ENCODE assay signal across 8 mouse cellular contexts in genomic region chr7:118855171-118855876, GRCm38 (mm10). TPM values are rescaled to one million over a fixed set of nuclear protein-coding genes. Genes with fewer than 3 reads are reported as not detected.
DNase-seq lines count a peak whose midpoint lies in the region; ATAC-seq lines count a peak whose summit lies in the region.

Gene Iqck, plus strand, starts transcription at chr7:118855752.

- peak within 1 kb of the TSS; percentile 83 for H3K4me2 ChIP-seq in heart, embryonic 14.5 days (ENCODE audit: low read length)
- peak within 1 kb of the TSS; percentile 80 for H3K4me2 ChIP-seq in liver, embryonic 13.5 days
- H3K4me2 ChIP-seq in stomach, embryonic 16.5 days (ENCODE audit: low read depth, low read length), result peak within 1 kb of the TSS; percentile 61

- no peaks in the 10 kb centered on the region for H3K27me3 ChIP-seq in heart, embryonic 14.5 days (ENCODE audit: control insufficient read depth, insufficient read depth, low read length)
- H3K27me3 ChIP-seq in liver, embryonic 13.5 days, result no peaks in the 10 kb centered on the region
- no peaks in the 10 kb centered on the region for H3K27me3 ChIP-seq in stomach, embryonic 16.5 days (ENCODE audit: control insufficient read depth, insufficient read depth, low read length)

- under 1% methylated on average over 56 of the region's 57 CpGs for WGBS in heart, embryonic 14.5 days
- under 1% methylated on average over 57 of the region's 57 CpGs for WGBS in liver, embryonic 13.5 days (ENCODE audit: insufficient replicate concordance)
- under 1% methylated on average over 57 of the region's 57 CpGs for WGBS in stomach, embryonic 16.5 days

- peak within 1 kb of the TSS; percentile 74 for H3K9ac ChIP-seq in heart, embryonic 14.5 days (ENCODE audit: low read length)
- H3K9ac ChIP-seq in liver, embryonic 13.5 days, result peak within 1 kb of the TSS; percentile 81
- H3K9ac ChIP-seq in stomach, embryonic 16.5 days (ENCODE audit: low read length), result peak within 1 kb of the TSS; percentile 83

- peak; percentile 92 for ATAC-seq in erythroid progenitor cell, adult 5-6 weeks (replicated peaks; ENCODE audit: low FRiP score, poor library complexity, severe bottlenecking)
- ATAC-seq in heart, embryonic 14.5 days (ENCODE audit: insufficient number of reproducible peaks, insufficient read depth, low FRiP score, low read depth), result peak; percentile 83
- ATAC-seq in liver, embryonic 13.5 days (ENCODE audit: low read depth), result peak; percentile 96
- peak; percentile 93 for ATAC-seq in stomach, embryonic 16.5 days (ENCODE audit: insufficient read depth, low FRiP score)

- peak within 1 kb of the TSS; percentile 25 to 71; a peak in 3 of 4 replicates for H3K27ac ChIP-seq in heart, embryonic 14.5 days (replicated peaks in 1 of 2; ENCODE audit: control insufficient read depth in 1 of 2, insufficient read depth in 1 of 2, low read depth in 2 of 2, low read length in 2 of 2)
- H3K27ac ChIP-seq in liver, embryonic 13.5 days, result peak within 1 kb of the TSS; percentile 31
- H3K27ac ChIP-seq in stomach, embryonic 16.5 days (ENCODE audit: low read length), result peak within 1 kb of the TSS; percentile 76

- H3K4me1 ChIP-seq in heart, embryonic 14.5 days (ENCODE audit: control insufficient read depth in 2 of 2, insufficient read depth in 2 of 2, low read length in 2 of 2), result peaks cover 10 to 25% of the 10 kb centered on the region in 2 experiments
- peaks cover 35% of the 10 kb centered on the region for H3K4me1 ChIP-seq in liver, embryonic 13.5 days (replicated peaks)
- H3K4me1 ChIP-seq in stomach, embryonic 16.5 days (ENCODE audit: control insufficient read depth, insufficient read depth, low read length), result peaks cover 22% of the 10 kb centered on the region; the same call in 1 of the 2 replicates

- peaks cover 35% of the 10 kb centered on the region for H3K36me3 ChIP-seq in heart, embryonic 14.5 days (ENCODE audit: control insufficient read depth, insufficient read depth, low read length)
- H3K36me3 ChIP-seq in liver, embryonic 13.5 days, result peaks cover 27% of the 10 kb centered on the region
- peaks cover 17% of the 10 kb centered on the region; the same call in 1 of the 2 replicates for H3K36me3 ChIP-seq in stomach, embryonic 16.5 days (ENCODE audit: control insufficient read depth, insufficient read depth, low read length)

- H3K4me3 ChIP-seq in heart, embryonic 14.5 days (ENCODE audit: control insufficient read depth in 1 of 2, insufficient read depth in 1 of 2, low read depth in 1 of 2, low read length in 2 of 2), result peak within 1 kb of the TSS; percentile 73 to 83
- H3K4me3 ChIP-seq in liver, embryonic 13.5 days (replicated peaks), result peak within 1 kb of the TSS; percentile 81
- H3K4me3 ChIP-seq in stomach, embryonic 16.5 days (replicated peaks; ENCODE audit: low read length), result peak within 1 kb of the TSS; percentile 91

- no peaks in the 10 kb centered on the region for H3K9me3 ChIP-seq in heart, embryonic 14.5 days (ENCODE audit: control insufficient read depth, low read length)
- H3K9me3 ChIP-seq in liver, embryonic 13.5 days (replicated peaks), result no peaks in the 10 kb centered on the region
- H3K9me3 ChIP-seq in stomach, embryonic 16.5 days (replicated peaks; ENCODE audit: control insufficient read depth, low read length), result no peaks in the 10 kb centered on the region

- DNase-seq in CD4-positive helper T cell, adult 2 months (ENCODE audit: low read depth, low spot score), result peak; percentile 92
- peak; percentile 82 for DNase-seq in brain, embryonic 18.5 days (ENCODE audit: low read depth, low spot score)
- DNase-seq in kidney, postnatal 14 days, result peak; percentile 93
- peak; percentile 83 for DNase-seq in liver, embryonic 13.5 days
- DNase-seq in neural tube, embryonic 10.5 days (ENCODE audit: extremely low spot score, low spot score), result peak; percentile 93

RNA-seq across cellular contexts. Expression of gene Iqck, which starts in this region (rescaled TPM):
- not detected in 2 replicates for total RNA-seq in erythroid progenitor cell, adult 5-6 weeks (2015; ENCODE audit: low replicate concordance)
- not detected in 2 replicates for total RNA-seq in erythroid progenitor cell, adult 5-6 weeks (2017; ENCODE audit: low replicate concordance)
- polyA plus RNA-seq in heart, embryonic 14.5 days (2014; fragmentation: Nextera tagmentation; extraction: Ambion mirVana), result 0.93 and 1.1 TPM in 2 replicates
- 0.18 and 0.43 TPM in 2 replicates for polyA plus RNA-seq in liver, embryonic 13.5 days (2015; fragmentation: Nextera tagmentation; extraction: Ambion mirVana)
- polyA plus RNA-seq in stomach, embryonic 16.5 days (2015; fragmentation: Nextera tagmentation; extraction: Ambion mirVana), result 1.4 and 2.0 TPM in 2 replicates

Comparison
In these comparisons a context has a peak if more than half of its experiments do, and no peak if none do; other contexts are left out.
1. Peak in every context shown above with its lines: DNase-seq, ATAC-seq, H3K4me3 ChIP-seq and H3K27ac ChIP-seq.
2. Peak in ATAC-seq in erythroid progenitor cell, adult 5-6 weeks; RNA of the gene not detected or under 1 TPM.
3. Peak in DNase-seq, ATAC-seq, H3K4me3 ChIP-seq, H3K27ac ChIP-seq, H3K9ac ChIP-seq and H3K4me2 ChIP-seq in liver, embryonic 13.5 days; RNA of the gene not detected or under 1 TPM.